Mouse (Mus musculus): ENCODE data around the gene Eif2b3. TPM values are rescaled to one million over a fixed set of nuclear protein-coding genes. Genes with fewer than 3 reads are reported as not detected.

Eif2b3 gene
- total and polyA plus RNA-seq, 3 experiments, result 49.9 to 96.2 (median 84.9) TPM

- H3K9ac ChIP-seq (ENCODE audit: insufficient read depth, low read depth), result no peak overlapping the region
- no peaks in the 10 kb centered on the region for H3K4me1 ChIP-seq (ENCODE audit: control insufficient read depth in 1 of 2, insufficient read depth in 2 of 2)
- H3K27ac ChIP-seq (ENCODE audit: insufficient read depth, low read depth), result no peak overlapping the region
- peaks cover 0 to 2% of the 10 kb centered on the region in 2 experiments for H3K36me3 ChIP-seq (replicated peaks in 1 of 2; ENCODE audit: control insufficient read depth in 1 of 2, insufficient read depth in 1 of 2, low read length in 1 of 2)
- in situ Hi-C loops (cut with MboI; ENCODE audit: low pct_ligation_motif_present, low pct_unique_long_range_greater_than_20kb, low sequenced_read_pairs) (no loop called here), dilution Hi-C loops (cut with MboI; ENCODE audit: extremely low pct_ligation_motif_present, extremely low pct_unique_long_range_greater_than_20kb, low sequenced_read_pairs) (no loop called here)
- H3K4me2 ChIP-seq (ENCODE audit: insufficient read depth, low read depth, poor library complexity, severe bottlenecking), result no peak overlapping the region
- H3K79me2 ChIP-seq (replicated peaks; ENCODE audit: control insufficient read depth, extremely low read depth, insufficient read depth, poor library complexity, severe bottlenecking), result no peaks in the 10 kb centered on the region
- H3K4me3 ChIP-seq (replicated peaks in 1 of 3; ENCODE audit: low read depth in 2 of 3, low read length in 2 of 3, poor library complexity in 1 of 3), result no peak overlapping the region
- DNase-seq (ENCODE audit: extremely low read depth), result no peak
- H3K9me3 ChIP-seq (replicated peaks; ENCODE audit: low read length), result no peaks in the 10 kb centered on the region
- H3K27me3 ChIP-seq (replicated peaks), result no peaks in the 10 kb centered on the region
- TF ChIP-seq HCFC1 (IDR thresholded peaks at IDR 0.05; ENCODE audit: low read depth, low read length) (no peak), MAZ (IDR thresholded peaks at IDR 0.05; ENCODE audit: low read depth, low read length) (no peak), CHD2 (IDR thresholded peaks at IDR 0.05; ENCODE audit: low read length) (no peak), MEF2A (IDR thresholded peaks at IDR 0.05; ENCODE audit: borderline replicate concordance, low read depth, low read length) (no peak), POLR2A (IDR thresholded peaks at IDR 0.05; ENCODE audit: low read depth, low read length) (no peak), SMC3 (IDR thresholded peaks at IDR 0.05; ENCODE audit: low read depth, low read length) (peak; percentile 25), CTCF (conservative IDR thresholded peaks at IDR 0.05 in 1 of 2, IDR thresholded peaks at IDR 0.05 in 1 of 2; ENCODE audit: low read depth in 2 of 2, low read length in 2 of 2) (peak in 1 of 2 experiments; percentile 44; a peak in 2 of 4 replicates), ETS1 (conservative IDR thresholded peaks at IDR 0.05; ENCODE audit: low read depth, low read length) (no peak), GABPA (IDR thresholded peaks at IDR 0.05; ENCODE audit: insufficient replicate concordance, low read depth, low read length) (no peak), RAD21 (IDR thresholded peaks at IDR 0.05; ENCODE audit: low read depth, low read length) (peak; percentile 24), CHD1 (IDR thresholded peaks at IDR 0.05; ENCODE audit: low read depth, low read length) (no peak), KAT2A (IDR thresholded peaks at IDR 0.05; ENCODE audit: insufficient replicate concordance, low read length) (no peak), IRF4 (IDR thresholded peaks at IDR 0.05; ENCODE audit: low read depth, low read length) (no peak), PAX5 (IDR thresholded peaks at IDR 0.05; ENCODE audit: low read length) (no peak), MXI1 (IDR thresholded peaks at IDR 0.05; ENCODE audit: low read depth, low read length) (no peak)
Observed at GRCm38 (mm10) chr4:116976503-116976902, 42.7 kb upstream of the Eif2b3 start.

GRCm38 (mm10) chr4:116985681-116986080 is 33.5 kb upstream of the Eif2b3 start:
- Histone ChIP-seq H3K9ac (ENCODE audit: insufficient read depth, low read depth) (no peak overlapping the region), H3K27me3 (replicated peaks) (no peaks in the 10 kb centered on the region), H3K79me2 (replicated peaks; ENCODE audit: control insufficient read depth, extremely low read depth, insufficient read depth, poor library complexity, severe bottlenecking) (no peaks in the 10 kb centered on the region), H3K36me3 (replicated peaks in 1 of 2; ENCODE audit: control insufficient read depth in 1 of 2, insufficient read depth in 1 of 2, low read length in 1 of 2) (peaks cover 6 to 27% of the 10 kb centered on the region in 2 experiments), H3K4me2 (ENCODE audit: insufficient read depth, low read depth, poor library complexity, severe bottlenecking) (no peak overlapping the region), H3K27ac (ENCODE audit: insufficient read depth, low read depth) (no peak overlapping the region), H3K9me3 (replicated peaks; ENCODE audit: low read length) (no peaks in the 10 kb centered on the region), H3K4me3 (replicated peaks in 1 of 3; ENCODE audit: low read depth in 2 of 3, low read length in 2 of 3, poor library complexity in 1 of 3) (no peak overlapping the region), H3K4me1 (ENCODE audit: control insufficient read depth in 1 of 2, insufficient read depth in 2 of 2) (no peaks in the 10 kb centered on the region; a peak in 1 of 4 replicates)
- no peak for TF ChIP-seq E2F4 (IDR thresholded peaks at IDR 0.05; ENCODE audit: insufficient replicate concordance, low read depth, low read length)
- no peak for TF ChIP-seq USF2 (conservative IDR thresholded peaks at IDR 0.05; ENCODE audit: low read depth, low read length)
- no peak for TF ChIP-seq MAFK (IDR thresholded peaks at IDR 0.05; ENCODE audit: insufficient replicate concordance, low read length)
- no peak for TF ChIP-seq SMC3 (IDR thresholded peaks at IDR 0.05; ENCODE audit: low read depth, low read length)
- no peak for TF ChIP-seq TCF12 (IDR thresholded peaks at IDR 0.05; ENCODE audit: low read depth, low read length)
- no peak for TF ChIP-seq CTCF (conservative IDR thresholded peaks at IDR 0.05 in 1 of 2, IDR thresholded peaks at IDR 0.05 in 1 of 2; ENCODE audit: low read depth in 2 of 2, low read length in 2 of 2)
- TF ChIP-seq ETS1 (conservative IDR thresholded peaks at IDR 0.05; ENCODE audit: low read depth, low read length), result no peak
- no peak for TF ChIP-seq KAT2A (IDR thresholded peaks at IDR 0.05; ENCODE audit: insufficient replicate concordance, low read length)
- TF ChIP-seq ELF1 (IDR thresholded peaks at IDR 0.05; ENCODE audit: low read depth, low read length), result no peak
- dilution Hi-C loops (cut with MboI; ENCODE audit: extremely low pct_ligation_motif_present, extremely low pct_unique_long_range_greater_than_20kb, low sequenced_read_pairs) (no loop called here), in situ Hi-C loops (cut with MboI; ENCODE audit: low pct_ligation_motif_present, low pct_unique_long_range_greater_than_20kb, low sequenced_read_pairs) (no loop called here)
- DNase-seq (ENCODE audit: extremely low read depth), result no peak
